Mouse (Mus musculus) neural tube, embryonic 14.5 days (tissue): Measurements from ENCODE around the gene Clta. TPM values are rescaled to one million over a fixed set of nuclear protein-coding genes. Genes with fewer than 3 reads are reported as not detected.

Experiments used
- ATAC-seq: fragments of 200-750 bp; cut with Nextera tagmentation; 2 replicates; pipeline ENCODE4 v1.8.0; 2017; ENCODE audit warnings: low read depth, mild to moderate bottlenecking, moderate TSS enrichment, moderate library complexity
- H3K27ac ChIP-seq: fragments of 300-500 bp; sonication (generic); 2 replicates; pipeline ENCODE4 v1.5.1; 2014; ENCODE audit warnings: low read depth, mild to moderate bottlenecking, control low read depth, low read length, moderate library complexity, mixed read lengths
- H3K27me3 ChIP-seq: fragments of 300-500 bp; sonication (generic); 2 replicates; pipeline ENCODE4 v1.6.1; 2014; ENCODE audit warnings: low read length; ENCODE audit not compliant: control insufficient read depth, insufficient read depth
- H3K36me3 ChIP-seq: fragments of 300-500 bp; sonication (generic); 2 replicates; pipeline ENCODE4 v1.6.1; 2014; ENCODE audit warnings: low read length, mixed read lengths; ENCODE audit not compliant: control insufficient read depth, insufficient read depth
- H3K4me1 ChIP-seq: fragments of 300-500 bp; sonication (generic); 2 replicates; pipeline ENCODE4 v1.6.1; 2014; ENCODE audit warnings: low read length; ENCODE audit not compliant: control insufficient read depth, insufficient read depth
- H3K4me2 ChIP-seq: fragments of 300-500 bp; sonication (generic); 2 replicates; pipeline ENCODE4 v1.6.1; 2014; ENCODE audit warnings: mild to moderate bottlenecking, low read depth, low read length, control low read depth
- H3K4me3 ChIP-seq: fragments of 300-500 bp; sonication (generic); 2 replicates; pipeline ENCODE4 v1.5.1; 2014; ENCODE audit warnings: low read depth, low read length, control low read depth, mixed read lengths
- H3K9ac ChIP-seq: fragments of 300-500 bp; sonication (generic); replicated peaks from 2 replicates; pipeline ENCODE4 v1.6.1; 2014; ENCODE audit warnings: low read depth, mild to moderate bottlenecking, control low read depth, low read length, mixed read lengths
- H3K9me3 ChIP-seq: fragments of 300-500 bp; sonication (generic); 2 replicates; pipeline ENCODE4 v1.6.1; 2016; ENCODE audit warnings: low read length; ENCODE audit not compliant: control insufficient read depth
- WGBS: fragments of 180-500 bp; shearing (Covaris S2); extraction: QIAGEN DNeasy Blood & Tissue Kit; methylation state at CpG from one replicate; pipeline ENCODE4 v1.1.7; 2014; 5-methylcytosine and 5-hydroxymethylcytosine counted together
- polyA plus RNA-seq: library from polyadenylated mRNA; unstranded; fragments of >200 nt; fragmentation: Nextera tagmentation; extraction: Ambion mirVana; gene quantifications from 2 replicates; pipeline ENCODE4 v1.2.1, GENCODE M21; 2014

Gene Clta
- polyA plus RNA-seq, 1 experiment from 2014 or later = 349 TPM

DNA sequence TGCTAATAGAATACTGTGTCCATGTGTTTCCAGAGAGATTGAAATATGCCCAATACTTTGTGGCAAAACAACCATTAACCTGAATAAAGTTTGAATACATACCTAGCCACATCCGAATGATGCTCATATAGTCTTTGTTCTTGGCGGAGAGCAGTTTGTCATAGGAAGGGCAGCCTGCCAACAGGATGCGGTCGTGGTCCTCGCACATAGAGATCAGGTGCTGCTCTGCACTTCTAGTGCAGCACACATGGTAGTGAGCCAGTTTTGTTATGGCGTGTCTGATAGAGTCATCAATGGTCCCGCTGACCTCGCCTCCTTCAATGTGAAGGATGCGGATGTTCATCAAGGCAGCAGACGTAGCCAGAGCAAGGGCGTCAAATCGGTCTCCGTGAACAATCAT, 55.4 kb downstream of the Clta start:
- WGBS = 84% methylated on average over 13 of the region's 13 CpGs

DNA sequence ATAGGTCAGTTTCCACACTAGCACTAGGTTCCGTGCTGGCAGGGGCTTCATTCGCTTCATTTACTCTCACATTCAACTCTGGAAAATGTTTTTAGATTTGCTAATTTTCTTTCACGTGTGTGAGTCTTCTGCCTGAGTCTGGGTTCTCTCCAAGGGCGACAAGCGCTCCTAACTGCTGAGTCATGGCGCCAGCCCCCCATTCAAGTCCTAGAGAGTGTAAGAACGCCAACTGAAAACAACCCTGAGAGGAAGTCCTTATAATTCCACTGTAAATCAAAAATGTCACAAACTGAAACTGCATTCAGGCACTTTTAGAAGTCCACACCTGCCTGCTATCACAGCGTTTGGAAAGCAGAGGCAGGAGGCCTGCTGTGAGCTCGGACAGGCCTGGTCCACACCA, 57.8 kb downstream of the Clta start:
- H3K27ac ChIP-seq = no peak overlapping the region
- H3K9ac ChIP-seq = no peak overlapping the region
- H3K4me1 ChIP-seq = no peaks in the 10 kb centered on the region
- WGBS = 65% methylated on average over 9 of the region's 9 CpGs
- H3K4me3 ChIP-seq = no peak overlapping the region
- H3K36me3 ChIP-seq = peaks cover 2% of the 10 kb centered on the region; the same call in 1 of the 2 replicates
- H3K27me3 ChIP-seq = no peaks in the 10 kb centered on the region
- no peak overlapping the region for H3K4me2 ChIP-seq
- no peaks in the 10 kb centered on the region for H3K9me3 ChIP-seq
- no peak for ATAC-seq

More for the DNA sequence above, 55.4 kb downstream of the Clta start:
- H3K9me3 ChIP-seq = no peaks in the 10 kb centered on the region
- H3K27me3 ChIP-seq = no peaks in the 10 kb centered on the region
- H3K4me3 ChIP-seq = no peak overlapping the region
- no peaks in the 10 kb centered on the region for H3K4me1 ChIP-seq
- no peak for ATAC-seq
- no peak overlapping the region for H3K9ac ChIP-seq
- H3K27ac ChIP-seq = no peak overlapping the region
- H3K36me3 ChIP-seq = peaks cover 6% of the 10 kb centered on the region; the same call in 1 of the 2 replicates
- H3K4me2 ChIP-seq = no peak overlapping the region

DNA sequence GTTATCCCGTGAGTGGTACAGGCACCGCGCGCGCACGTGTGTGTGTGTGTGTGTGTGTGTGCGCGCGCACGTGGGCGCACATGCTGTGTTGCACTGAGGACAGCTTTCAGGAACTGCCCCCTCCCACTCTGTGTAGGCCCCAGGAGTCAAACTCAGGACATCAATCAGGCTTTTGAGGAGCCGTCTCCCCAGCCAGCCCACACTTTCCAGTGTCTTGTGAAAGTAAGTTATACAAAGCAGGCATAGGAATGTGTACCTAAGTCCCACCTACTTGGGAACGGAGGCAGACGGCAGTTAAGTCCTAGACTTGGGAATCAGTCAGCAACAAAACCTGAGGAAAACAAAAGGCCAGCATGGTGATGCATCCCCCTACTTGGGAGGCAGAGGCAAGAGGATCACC, 58.6 kb downstream of the Clta start:
- no peaks in the 10 kb centered on the region for H3K4me1 ChIP-seq
- H3K27me3 ChIP-seq = no peaks in the 10 kb centered on the region
- no peak overlapping the region for H3K27ac ChIP-seq
- no peaks in the 10 kb centered on the region for H3K36me3 ChIP-seq
- H3K9ac ChIP-seq = no peak overlapping the region
- no peak overlapping the region for H3K4me2 ChIP-seq
- H3K9me3 ChIP-seq = no peaks in the 10 kb centered on the region
- no peak for ATAC-seq
- 83% methylated on average over 14 of the region's 14 CpGs for WGBS
- H3K4me3 ChIP-seq = no peak overlapping the region

DNA sequence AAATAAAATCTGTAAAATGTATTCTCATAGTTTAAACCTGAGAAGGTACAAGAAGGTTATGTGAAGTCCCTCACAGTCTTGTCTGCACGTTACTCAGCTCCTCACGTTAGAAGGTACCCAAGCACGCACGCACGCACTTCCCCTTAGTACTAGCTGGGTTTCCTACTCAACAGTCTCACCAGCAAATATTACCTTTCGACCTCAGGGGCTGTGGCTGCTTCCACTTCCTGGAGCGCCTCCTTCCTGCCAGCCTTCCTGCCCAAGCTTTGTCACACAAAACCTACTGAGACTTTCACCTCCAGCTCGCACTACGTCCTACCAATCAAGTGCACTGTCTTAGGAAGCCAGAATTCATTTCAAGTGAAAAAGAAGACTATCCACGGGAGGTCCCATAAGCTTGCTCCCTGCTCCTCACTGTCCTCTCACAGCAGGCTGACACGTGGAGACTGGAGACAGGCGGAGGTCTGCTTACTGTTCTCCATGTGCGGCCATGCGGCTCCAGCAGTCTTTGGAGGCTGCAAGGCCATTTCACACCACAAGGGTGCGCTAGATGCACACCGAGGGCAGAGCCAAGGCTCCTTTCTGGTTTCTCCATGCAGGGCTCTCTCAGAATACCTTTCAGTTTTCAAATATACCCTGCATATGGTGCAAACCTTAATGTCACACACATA, 61.2 kb downstream of the Clta start:
- no peaks in the 10 kb centered on the region for H3K27me3 ChIP-seq
- ATAC-seq = peak; percentile 77; the same call in 1 of the 2 replicates
- H3K4me2 ChIP-seq = no peak overlapping the region
- H3K9me3 ChIP-seq = no peaks in the 10 kb centered on the region
- no peaks in the 10 kb centered on the region for H3K36me3 ChIP-seq
- no peaks in the 10 kb centered on the region; the same call in 1 of the 2 replicates for H3K4me1 ChIP-seq
- H3K9ac ChIP-seq = no peak overlapping the region
- H3K27ac ChIP-seq = no peak overlapping the region
- no peak overlapping the region for H3K4me3 ChIP-seq
- 42% methylated on average over 16 of the region's 16 CpGs for WGBS

DNA sequence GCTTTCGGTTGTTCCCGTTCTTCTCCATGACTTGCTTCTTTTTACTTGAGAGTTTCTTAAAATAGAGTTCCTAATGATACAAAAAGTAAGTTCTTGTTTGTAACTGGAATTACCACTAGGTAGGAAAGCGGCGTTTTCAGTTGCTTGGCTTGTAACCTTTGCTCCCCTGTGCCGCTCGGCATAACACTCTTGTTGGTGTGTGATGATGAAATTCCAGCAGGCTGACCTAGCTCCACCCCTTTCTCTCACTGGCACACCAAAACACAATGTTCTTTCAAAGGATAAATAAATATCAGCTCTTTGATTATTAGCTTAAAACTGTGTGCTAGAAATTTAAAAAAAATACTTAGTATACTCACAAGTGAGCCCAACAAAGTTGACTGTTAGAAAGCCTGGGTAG, 62.6 kb downstream of the Clta start:
- no peak overlapping the region for H3K4me3 ChIP-seq
- ATAC-seq = no peak
- WGBS = 93% methylated on average over 6 of the region's 6 CpGs
- H3K27me3 ChIP-seq = no peaks in the 10 kb centered on the region
- H3K4me2 ChIP-seq = no peak overlapping the region
- peaks cover 11% of the 10 kb centered on the region for H3K4me1 ChIP-seq
- H3K36me3 ChIP-seq = no peaks in the 10 kb centered on the region
- no peak overlapping the region for H3K27ac ChIP-seq
- H3K9me3 ChIP-seq = no peaks in the 10 kb centered on the region
- H3K9ac ChIP-seq = no peak overlapping the region

DNA sequence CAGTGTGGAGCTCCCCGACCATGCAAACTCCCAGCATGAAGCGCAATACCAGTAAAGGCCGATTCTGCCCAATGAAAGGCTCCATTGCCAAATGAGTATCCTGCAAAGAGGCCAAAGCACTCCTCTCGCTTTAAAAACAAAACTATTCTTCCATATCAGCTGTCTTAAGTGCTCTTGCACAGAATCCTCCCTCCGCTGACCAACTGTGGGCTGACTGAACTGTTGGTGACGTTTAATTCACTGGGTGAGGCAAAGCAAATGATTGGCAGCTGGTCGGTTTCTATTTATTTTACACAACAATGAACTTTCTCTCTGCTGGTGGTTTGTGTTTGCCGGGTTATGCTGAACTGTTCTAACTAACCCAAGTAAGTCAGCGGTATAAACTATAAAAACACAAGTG, 64.5 kb downstream of the Clta start:
- Histone ChIP-seq H3K4me2 (no peak overlapping the region), H3K4me3 (no peak overlapping the region), H3K9ac (no peak overlapping the region), H3K36me3 (no peaks in the 10 kb centered on the region), H3K9me3 (no peaks in the 10 kb centered on the region), H3K4me1 (peaks cover 11% of the 10 kb centered on the region), H3K27ac (no peak overlapping the region), H3K27me3 (no peaks in the 10 kb centered on the region)
- 37% methylated on average over 9 of the region's 9 CpGs for WGBS
- ATAC-seq = no peak

DNA sequence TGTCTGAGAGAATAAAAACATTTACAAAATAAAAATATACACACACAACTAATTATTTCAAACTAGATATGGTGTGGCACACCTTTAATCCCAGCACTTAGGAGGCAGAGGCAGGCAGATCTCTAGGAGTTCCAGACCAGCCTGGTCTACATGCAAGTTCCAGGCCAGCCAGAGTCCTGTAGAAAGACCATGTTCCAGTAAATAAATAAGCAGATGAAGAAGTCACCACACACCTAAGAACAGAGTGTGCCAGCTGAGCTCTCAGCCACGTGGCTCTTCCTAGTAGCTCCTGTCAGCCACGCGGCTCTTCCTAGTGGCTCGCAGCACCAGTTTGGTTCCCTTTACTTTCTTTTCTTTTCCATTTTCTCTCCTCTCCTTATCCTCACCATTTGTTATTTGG, 65.2 kb downstream of the Clta start:
- H3K4me3 ChIP-seq = no peak overlapping the region
- no peak for ATAC-seq
- H3K9ac ChIP-seq = no peak overlapping the region
- H3K4me1 ChIP-seq = peaks cover 11% of the 10 kb centered on the region
- 94% methylated on average over 4 of the region's 4 CpGs for WGBS
- no peaks in the 10 kb centered on the region for H3K27me3 ChIP-seq
- no peak overlapping the region for H3K4me2 ChIP-seq
- H3K36me3 ChIP-seq = no peaks in the 10 kb centered on the region
- H3K9me3 ChIP-seq = no peaks in the 10 kb centered on the region
- H3K27ac ChIP-seq = no peak overlapping the region

DNA sequence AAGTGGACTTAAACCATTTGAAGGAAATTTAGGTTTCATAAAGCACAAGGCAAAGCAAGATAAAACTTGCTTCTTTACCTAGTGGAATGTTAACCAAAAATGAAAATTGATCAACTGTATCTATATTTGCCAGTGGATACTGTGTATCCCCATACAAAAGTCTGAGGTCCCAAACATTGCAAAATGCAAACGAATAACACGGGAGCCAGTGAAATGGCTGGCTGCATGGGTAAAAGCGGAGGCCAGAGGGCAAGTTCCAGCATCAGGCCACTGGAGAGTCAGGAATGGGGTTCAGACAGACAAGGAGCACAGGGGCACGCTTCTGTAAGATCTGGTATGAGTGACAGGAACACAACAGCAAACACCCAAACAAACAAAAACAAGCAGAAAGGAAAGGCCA, 66.4 kb downstream of the Clta start:
- no peak overlapping the region for H3K9ac ChIP-seq
- H3K27ac ChIP-seq = no peak overlapping the region
- H3K27me3 ChIP-seq = no peaks in the 10 kb centered on the region
- H3K4me2 ChIP-seq = peak overlapping the region; percentile 66; the same call in 1 of the 2 replicates
- H3K9me3 ChIP-seq = no peaks in the 10 kb centered on the region
- H3K4me1 ChIP-seq = peaks cover 11% of the 10 kb centered on the region
- ATAC-seq = no peak
- no peak overlapping the region for H3K4me3 ChIP-seq
- 80% methylated on average over 4 of the region's 4 CpGs for WGBS
- no peaks in the 10 kb centered on the region for H3K36me3 ChIP-seq

DNA sequence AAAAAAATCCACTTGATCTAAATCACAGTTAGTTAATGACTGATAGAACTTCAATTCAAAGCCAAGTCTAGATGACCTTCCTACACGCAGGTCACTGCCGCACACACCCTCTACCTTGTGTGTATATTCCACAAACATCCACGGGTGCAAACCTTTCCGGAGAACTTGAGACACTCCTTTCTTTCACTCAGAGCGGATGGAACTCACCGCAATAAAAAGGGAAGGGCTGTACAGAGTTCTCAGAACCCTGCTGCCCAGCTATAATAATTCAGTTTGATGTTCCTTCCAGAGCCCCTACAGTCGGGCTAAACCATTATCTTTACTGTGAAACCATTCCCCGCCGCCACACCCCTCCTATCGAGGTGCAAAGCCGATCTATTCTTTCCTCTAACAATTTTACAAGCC, 67.5 kb downstream of the Clta start:
- no peaks in the 10 kb centered on the region for H3K27me3 ChIP-seq
- 8% methylated on average over 11 of the region's 11 CpGs for WGBS
- peak overlapping the region; percentile 66 for H3K4me2 ChIP-seq

More for the DNA sequence above, 67.5 kb downstream of the Clta start:
- ATAC-seq = no peak
- H3K36me3 ChIP-seq = no peaks in the 10 kb centered on the region
- peak overlapping the region; percentile 80 for H3K9ac ChIP-seq
- peak overlapping the region; percentile 85 for H3K27ac ChIP-seq
- peak overlapping the region; percentile 92 for H3K4me3 ChIP-seq
- H3K9me3 ChIP-seq = no peaks in the 10 kb centered on the region
- H3K4me1 ChIP-seq = peaks cover 11% of the 10 kb centered on the region
